Mouse (Mus musculus) myocyte (in vitro differentiated cells): ENCODE measurements at regions not wholly inside any gene's neighbourhood (a gene's known extent, or its start where the extent isn't known, plus 50 kb on each side); places are given as distances from the start of the nearest gene placed in this dataset.

Experiments used
- H3K27me3 ChIP-seq: one replicate; pipeline ENCODE4 v1.6.1; 2011; ENCODE audit not compliant: control insufficient read depth, insufficient read depth, insufficient read length
- H3K36me3 ChIP-seq: one replicate; pipeline ENCODE4 v1.6.1; 2011; ENCODE audit not compliant: control insufficient read depth, insufficient read depth
- H3K4me2 ChIP-seq: one replicate; pipeline ENCODE4 v1.6.1; 2011; ENCODE audit warnings: low read depth, control low read depth
- H3K4me3 ChIP-seq: one replicate; pipeline ENCODE4 v1.5.1; 2011; ENCODE audit warnings: mild to moderate bottlenecking, control low read depth, moderate library complexity
- H3K79me2 ChIP-seq: one replicate; pipeline ENCODE4 v1.6.1; 2011; ENCODE audit not compliant: control insufficient read depth, insufficient read depth
- H3ac ChIP-seq: one replicate; pipeline ENCODE4 v1.6.1; 2011; ENCODE audit not compliant: control insufficient read depth, insufficient read length
- CEBPB ChIP-seq: IDR thresholded peaks from 2 replicates; pipeline ENCODE4 v1.6.1; 2011; ENCODE audit warnings: mild to moderate bottlenecking, moderate library complexity; ENCODE audit not compliant: poor library complexity, insufficient read depth, severe bottlenecking
- E2F4 ChIP-seq: IDR thresholded peaks from one replicate; pipeline ENCODE4 v1.6.1; 2011; ENCODE audit warnings: mild to moderate bottlenecking, control low read depth, moderate library complexity; ENCODE audit not compliant: insufficient read depth
- MAX ChIP-seq: IDR thresholded peaks from one replicate; pipeline ENCODE4 v1.6.1; 2011; ENCODE audit warnings: low read depth, mild to moderate bottlenecking, control low read depth
- MYOD1 ChIP-seq, 3 experiments: IDR thresholded peaks; one replicate each; pipeline ENCODE4 v1.6.1; 2011; ENCODE audit warnings: control low read depth in 2 of 3, low read depth in 2 of 3, mild to moderate bottlenecking in 2 of 3, moderate library complexity in 1 of 3; ENCODE audit not compliant: insufficient read length in 2 of 3, control insufficient read depth in 1 of 3
- MYOG ChIP-seq, 3 experiments: IDR thresholded peaks; one replicate each; pipeline ENCODE4 v1.6.1; 2011; ENCODE audit warnings: control low read depth in 2 of 3, low read depth in 2 of 3, mild to moderate bottlenecking in 2 of 3; ENCODE audit not compliant: insufficient read length in 2 of 3, control insufficient read depth in 1 of 3, insufficient read depth in 1 of 3
- POLR2A ChIP-seq: IDR thresholded peaks from one replicate; pipeline ENCODE4 v1.6.1; 2011; ENCODE audit warnings: low read depth, mild to moderate bottlenecking, control low read depth, moderate library complexity; ENCODE audit not compliant: insufficient read length
- POLR2AphosphoS2 ChIP-seq: IDR thresholded peaks from one replicate; pipeline ENCODE4 v1.6.1; 2011; ENCODE audit warnings: low read depth, control low read depth; ENCODE audit not compliant: insufficient read length
- REST ChIP-seq: IDR thresholded peaks from one replicate; pipeline ENCODE4 v1.6.1; 2011; ENCODE audit warnings: mild to moderate bottlenecking, control low read depth, moderate library complexity; ENCODE audit not compliant: insufficient read depth, insufficient read length
- SRF ChIP-seq: IDR thresholded peaks from one replicate; pipeline ENCODE4 v1.6.1; 2011; ENCODE audit warnings: low read depth; ENCODE audit not compliant: control insufficient read depth, insufficient read length
- TCF12 ChIP-seq: IDR thresholded peaks from one replicate; pipeline ENCODE4 v1.6.1; 2011; ENCODE audit warnings: mild to moderate bottlenecking, control low read depth; ENCODE audit not compliant: poor library complexity, insufficient read depth, severe bottlenecking
- TCF3 ChIP-seq: IDR thresholded peaks from one replicate; pipeline ENCODE4 v1.6.1; 2011; ENCODE audit warnings: low read depth, control low read depth; ENCODE audit not compliant: insufficient read length
- USF1 ChIP-seq: IDR thresholded peaks from one replicate; pipeline ENCODE4 v1.6.1; 2011; ENCODE audit warnings: low read depth, mild to moderate bottlenecking, control low read depth, moderate library complexity

DNA sequence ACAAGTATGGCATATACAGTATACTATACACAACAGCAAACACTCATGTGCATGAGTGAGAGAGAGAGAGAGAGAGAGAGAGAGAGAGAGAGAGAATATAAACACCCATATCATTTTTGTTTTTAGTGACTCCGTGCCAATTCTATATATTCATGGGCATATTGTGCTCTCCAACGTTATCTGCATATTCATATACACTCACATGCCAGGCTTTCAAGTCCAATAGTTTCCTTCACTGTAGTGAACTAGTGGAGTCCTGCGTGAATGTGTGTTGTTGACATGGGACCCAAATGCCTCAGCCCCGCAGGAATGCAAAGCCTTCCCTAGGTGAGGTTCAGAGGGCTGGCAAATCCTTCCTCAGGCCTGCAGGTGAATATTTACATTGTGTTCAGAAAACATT, 53.4 kb upstream of the Nab1 start:
- no peak for TF ChIP-seq REST
- TF ChIP-seq E2F4 = no peak
- no peak for TF ChIP-seq POLR2A
- TF ChIP-seq MYOG (IDR thresholded peaks at IDR 0.05; ENCODE audit: control insufficient read depth in 1 of 3, insufficient read depth in 1 of 3, insufficient read length in 2 of 3, low read depth in 2 of 3) = no peak
- TF ChIP-seq SRF = no peak
- TF ChIP-seq TCF12 = no peak
- no peak for TF ChIP-seq CEBPB
- TF ChIP-seq POLR2AphosphoS2 = no peak
- TF ChIP-seq MAX = no peak
- TF ChIP-seq USF1 = no peak
- no peak for TF ChIP-seq TCF3
- no peak for TF ChIP-seq MYOD1 (IDR thresholded peaks at IDR 0.05; ENCODE audit: control insufficient read depth in 1 of 3, insufficient read length in 2 of 3, low read depth in 2 of 3)
- Histone ChIP-seq H3K4me3 (no peak overlapping the region), H3K79me2 (no peaks in the 10 kb centered on the region), H3K4me2 (no peak overlapping the region), H3ac (no peak overlapping the region), H3K27me3 (no peaks in the 10 kb centered on the region), H3K36me3 (no peaks in the 10 kb centered on the region)

GRCm38 (mm10) chr1:52565812-52566211, 64.7 kb upstream of the Nemp2 start:
- H3K4me2 ChIP-seq = no peak overlapping the region
- no peaks in the 10 kb centered on the region for H3K27me3 ChIP-seq
- no peaks in the 10 kb centered on the region for H3K36me3 ChIP-seq
- no peak overlapping the region for H3K4me3 ChIP-seq
- H3K79me2 ChIP-seq = no peaks in the 10 kb centered on the region
- no peak for TF ChIP-seq MYOG (IDR thresholded peaks at IDR 0.05; ENCODE audit: control insufficient read depth in 1 of 3, insufficient read depth in 1 of 3, insufficient read length in 2 of 3, low read depth in 2 of 3)
- TF ChIP-seq USF1 = no peak
- TF ChIP-seq POLR2AphosphoS2 = no peak
- no peak for TF ChIP-seq REST
- no peak for TF ChIP-seq TCF12
- TF ChIP-seq POLR2A = no peak
- TF ChIP-seq TCF3 = no peak
- no peak overlapping the region for H3ac ChIP-seq

DNA sequence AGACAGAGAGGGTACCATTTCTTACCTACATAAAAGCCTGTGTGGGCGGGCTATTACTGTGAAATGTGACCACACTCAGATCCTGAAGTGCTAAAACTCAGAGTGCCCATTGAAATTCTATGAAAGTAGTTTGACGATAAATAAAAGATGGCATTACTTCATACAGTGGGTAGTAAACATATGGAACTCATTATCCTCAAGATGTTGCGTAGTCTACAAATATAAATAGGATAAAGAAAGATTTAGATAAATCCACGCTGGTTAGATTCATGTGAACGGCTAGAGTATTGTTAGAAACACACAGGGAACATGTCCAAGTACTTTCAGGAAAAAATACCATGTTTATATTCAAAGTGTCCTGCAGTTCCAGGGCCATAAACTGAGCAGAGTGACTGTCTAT, 58.8 kb upstream of the Nemp2 start:
- Histone ChIP-seq H3K4me2 (no peak overlapping the region), H3ac (no peak overlapping the region), H3K4me3 (no peak overlapping the region), H3K27me3 (no peaks in the 10 kb centered on the region), H3K36me3 (no peaks in the 10 kb centered on the region), H3K79me2 (no peaks in the 10 kb centered on the region)
- no peak for TF ChIP-seq USF1
- no peak for TF ChIP-seq MAX
- no peak for TF ChIP-seq MYOG (IDR thresholded peaks at IDR 0.05; ENCODE audit: control insufficient read depth in 1 of 3, insufficient read depth in 1 of 3, insufficient read length in 2 of 3, low read depth in 2 of 3)
- TF ChIP-seq TCF3 = no peak
- TF ChIP-seq POLR2A = no peak
- TF ChIP-seq REST = no peak
- TF ChIP-seq E2F4 = no peak
- no peak for TF ChIP-seq CEBPB
- no peak for TF ChIP-seq TCF12
- no peak for TF ChIP-seq SRF

DNA sequence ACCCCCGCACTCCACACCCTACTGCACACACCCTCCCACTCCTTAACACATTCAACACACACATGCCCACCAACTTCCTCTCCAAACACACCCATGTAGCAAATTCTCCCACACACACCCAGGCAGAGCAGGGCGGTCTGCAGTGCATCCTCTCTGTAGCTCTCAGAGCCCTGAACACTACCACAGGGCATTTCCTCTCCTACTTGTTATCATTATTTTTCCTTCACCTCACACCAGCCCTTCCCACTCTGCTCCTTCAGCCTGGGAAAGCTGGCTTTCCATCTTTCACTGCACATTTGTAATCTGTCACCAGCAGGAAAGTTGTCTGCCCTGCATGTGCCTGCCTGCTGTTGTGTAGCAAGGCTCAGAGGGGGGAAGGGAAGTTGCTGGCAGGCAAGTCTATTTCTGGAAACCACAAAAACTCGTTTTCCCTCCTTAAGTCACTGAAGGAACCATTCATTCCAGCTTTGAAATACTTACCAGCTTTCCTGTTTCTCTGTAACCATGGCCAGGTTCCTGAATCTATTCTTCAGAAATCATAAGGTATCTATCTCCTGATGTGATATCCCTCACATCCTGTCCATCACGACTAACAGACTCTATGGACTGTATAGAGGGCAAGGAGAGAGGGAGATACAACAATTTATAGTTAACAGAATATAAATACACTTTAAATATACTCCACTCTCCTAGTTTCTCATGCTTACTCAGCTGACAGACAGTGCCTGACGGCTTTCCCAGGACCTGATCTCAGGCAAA, 52.0 kb upstream of the Nemp2 start:
- H3K27me3 ChIP-seq = no peaks in the 10 kb centered on the region
- H3K4me3 ChIP-seq = no peak overlapping the region
- TF ChIP-seq TCF12 (no peak), USF1 (no peak), MAX (no peak), REST (no peak), POLR2A (no peak), TCF3 (no peak), POLR2AphosphoS2 (no peak), SRF (no peak), E2F4 (no peak), MYOG (IDR thresholded peaks at IDR 0.05; ENCODE audit: control insufficient read depth in 1 of 3, insufficient read depth in 1 of 3, insufficient read length in 2 of 3, low read depth in 2 of 3) (no peak), MYOD1 (IDR thresholded peaks at IDR 0.05; ENCODE audit: control insufficient read depth in 1 of 3, insufficient read length in 2 of 3, low read depth in 2 of 3) (no peak), CEBPB (no peak)
- H3K4me2 ChIP-seq = peak overlapping the region; percentile 55
- H3ac ChIP-seq = no peak overlapping the region
- H3K36me3 ChIP-seq = no peaks in the 10 kb centered on the region
- no peaks in the 10 kb centered on the region for H3K79me2 ChIP-seq
